Mouse (Mus musculus) B cell, adult 62 days (primary cell): ENCODE results near the gene Lrrc8b. TPM values are rescaled to one million over a fixed set of nuclear protein-coding genes. Genes with fewer than 3 reads are reported as not detected.

ENCODE experiments used
- total RNA-seq: library from RNA; stranded (reverse); gene quantifications from 4 replicates; pipeline ENCODE4 v1.2.4, GENCODE M21; 2023

Gene Lrrc8b
- total RNA-seq = 3.6 to 5.4 TPM (median 4.1 TPM) in 4 replicates

DNA sequence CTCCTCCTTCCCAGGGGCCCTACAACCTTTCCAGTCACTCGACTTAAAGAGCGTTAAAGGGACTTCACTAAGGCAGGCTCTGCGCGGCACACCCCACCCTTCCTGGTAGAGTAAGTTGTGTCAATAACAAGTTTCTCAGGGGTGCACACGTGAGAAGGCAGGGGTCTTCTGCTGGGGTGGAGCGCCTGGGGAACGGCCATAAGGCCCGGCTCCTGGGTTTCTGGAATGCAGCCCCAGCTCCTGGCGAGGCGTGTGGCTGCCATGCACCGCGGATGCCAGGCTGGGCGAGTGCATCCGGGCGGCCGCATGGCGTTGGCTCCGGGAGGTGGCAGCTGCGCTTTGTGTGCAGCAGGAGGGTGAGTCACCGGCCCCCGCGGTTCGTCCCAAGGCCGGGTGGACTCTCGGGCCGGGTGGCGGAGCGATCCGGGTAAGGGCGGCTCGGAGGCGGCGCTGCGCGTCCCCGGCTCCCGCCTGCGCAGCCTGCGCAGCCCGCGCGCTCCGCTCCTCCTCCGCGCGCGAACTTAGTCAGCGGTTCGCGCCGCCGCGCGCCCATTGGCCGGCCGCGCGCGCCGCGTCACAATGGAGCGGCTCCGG, at the start of gene Lrrc8b:
TSS of gene Lrrc8b (plus strand) at position 578 of the 594 bp plus-strand sequence.

DNA sequence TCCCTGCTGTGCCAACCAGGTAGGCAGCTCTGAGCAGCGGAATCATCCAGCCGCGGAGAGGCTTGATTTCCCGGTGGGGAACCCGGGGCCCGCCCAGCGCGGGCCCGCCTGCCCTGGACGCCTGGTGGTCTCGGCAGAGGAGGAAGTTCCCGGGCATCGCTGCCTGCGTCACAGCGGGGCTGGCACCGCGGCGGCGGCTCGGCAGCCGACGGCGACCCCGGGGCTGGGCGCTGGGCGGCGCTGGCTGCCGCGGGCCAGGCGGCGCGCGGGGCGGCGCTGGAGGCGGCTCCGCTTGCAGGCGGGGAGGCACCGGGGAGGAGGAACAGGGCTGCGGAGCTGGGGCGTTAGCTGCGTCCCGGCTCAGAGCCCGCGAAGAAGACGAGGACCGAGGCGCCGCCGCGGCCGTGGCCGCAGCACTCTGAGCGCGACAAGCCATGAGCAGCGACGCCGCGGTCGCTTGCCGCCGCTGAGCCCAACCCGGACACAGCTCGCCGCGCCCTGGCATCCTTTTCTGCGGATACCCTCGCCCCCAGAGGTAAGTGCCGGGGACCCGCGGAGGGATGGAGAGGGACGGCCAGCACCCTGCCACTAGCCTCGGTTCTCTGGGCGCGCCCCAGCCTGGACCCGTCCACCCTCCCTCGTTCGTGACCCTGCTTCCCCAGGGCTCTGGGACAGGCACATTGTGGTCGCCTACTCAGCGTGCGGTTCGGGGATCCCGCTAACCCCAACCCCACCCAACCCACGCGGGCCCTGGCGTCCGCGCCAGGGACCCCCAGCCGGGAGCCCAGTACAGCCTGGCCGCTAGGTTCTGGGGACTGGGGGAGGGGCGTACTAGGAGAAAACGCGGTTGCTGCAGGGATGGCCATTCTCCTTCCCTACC, 103.8 kb downstream of the Lrrc8b start, which contains the start of gene Lrrc8c:
TSS of gene Lrrc8c (plus strand) at position 293 of the 880 bp plus-strand sequence.

Other genes with a start within 250 kb of the Lrrc8b start
- gene Gbp10, start 176.2 kb upstream of the Lrrc8b start, total RNA-seq = 0.60 to 0.79 TPM in 2 of 4 replicates, not detected in the others
- gene Gm43302, start 122.1 kb upstream of the Lrrc8b start, total RNA-seq = 0.16 to 0.92 TPM in 2 of 4 replicates, not detected in the others
- 1.2 to 2.9 TPM (median 2.1 TPM) in 4 replicates for gene Gbp6, start 122.1 kb upstream of the Lrrc8b start, total RNA-seq
- gene Lrrc8c, start 103.6 kb downstream of the Lrrc8b start, total RNA-seq = 59.3 to 71.0 TPM (median 62.9 TPM) in 4 replicates